Mouse (Mus musculus): ENCODE data around the gene Alox8. TPM values are rescaled to one million over a fixed set of nuclear protein-coding genes. Genes with fewer than 3 reads are reported as not detected.
A peak's percentile ranks its signal among the peaks of the same experiment; 100 is the strongest.

Gene Alox8
- polyA plus RNA-seq, 1 experiment, result not detected

- Histone ChIP-seq H3K27me3 (ENCODE audit: control insufficient read depth, insufficient read depth, low read length, poor library complexity, severe bottlenecking) (no peaks in the 10 kb centered on the region), H3K36me3 (ENCODE audit: control insufficient read depth, insufficient read depth, low read length, poor library complexity, severe bottlenecking) (no peaks in the 10 kb centered on the region), H3K9ac (ENCODE audit: low read depth, poor library complexity, severe bottlenecking) (no peak overlapping the region), H3K4me1 (ENCODE audit: control insufficient read depth, insufficient read depth, low read length) (no peaks in the 10 kb centered on the region), H3K9me3 (replicated peaks; ENCODE audit: control insufficient read depth, insufficient read depth, low read length, poor library complexity, severe bottlenecking) (no peaks in the 10 kb centered on the region), H3K4me3 (ENCODE audit: low read depth, low read length) (peak overlapping the region; percentile 7; the same call in 1 of the 2 replicates), H3K27ac (ENCODE audit: insufficient read depth, low read length) (no peak overlapping the region)
- TF ChIP-seq CTCF (IDR thresholded peaks at IDR 0.05; ENCODE audit: low read depth, low read length) (no peak), EP300 (IDR thresholded peaks at IDR 0.05; ENCODE audit: insufficient read depth, low read depth, low read length) (no peak), POLR2A (IDR thresholded peaks at IDR 0.05; ENCODE audit: insufficient read depth, low read length) (no peak)
Observed at GRCm38 (mm10) chr11:69197194-69197593, 449 bp downstream of the Alox8 start.

GRCm38 (mm10) chr11:69196766-69197165 lies 877 bp downstream of the Alox8 start:
- no peak overlapping the region for H3K27ac ChIP-seq (ENCODE audit: insufficient read depth, low read length)
- H3K4me3 ChIP-seq (ENCODE audit: low read depth, low read length), result peak overlapping the region; percentile 7; the same call in 1 of the 2 replicates
- no peaks in the 10 kb centered on the region for H3K9me3 ChIP-seq (replicated peaks; ENCODE audit: control insufficient read depth, insufficient read depth, low read length, poor library complexity, severe bottlenecking)
- H3K9ac ChIP-seq (ENCODE audit: low read depth, poor library complexity, severe bottlenecking), result no peak overlapping the region
- no peaks in the 10 kb centered on the region for H3K36me3 ChIP-seq (ENCODE audit: control insufficient read depth, insufficient read depth, low read length, poor library complexity, severe bottlenecking)
- TF ChIP-seq EP300 (IDR thresholded peaks at IDR 0.05; ENCODE audit: insufficient read depth, low read depth, low read length) (no peak), CTCF (IDR thresholded peaks at IDR 0.05; ENCODE audit: low read depth, low read length) (peak; percentile 52)
- no peaks in the 10 kb centered on the region for H3K27me3 ChIP-seq (ENCODE audit: control insufficient read depth, insufficient read depth, low read length, poor library complexity, severe bottlenecking)
- H3K4me1 ChIP-seq (ENCODE audit: control insufficient read depth, insufficient read depth, low read length), result no peaks in the 10 kb centered on the region

GRCm38 (mm10) chr11:69192840-69193239 lies 4.8 kb downstream of the Alox8 start:
- TF ChIP-seq CTCF (IDR thresholded peaks at IDR 0.05; ENCODE audit: low read depth, low read length), result peak; percentile 12
- no peak for TF ChIP-seq POLR2A (IDR thresholded peaks at IDR 0.05; ENCODE audit: insufficient read depth, low read length)
- no peak overlapping the region for H3K4me3 ChIP-seq (ENCODE audit: low read depth, low read length)
- no peaks in the 10 kb centered on the region for H3K36me3 ChIP-seq (ENCODE audit: control insufficient read depth, insufficient read depth, low read length, poor library complexity, severe bottlenecking)
- H3K4me1 ChIP-seq (ENCODE audit: control insufficient read depth, insufficient read depth, low read length), result no peaks in the 10 kb centered on the region
- no peaks in the 10 kb centered on the region for H3K9me3 ChIP-seq (replicated peaks; ENCODE audit: control insufficient read depth, insufficient read depth, low read length, poor library complexity, severe bottlenecking)
- H3K9ac ChIP-seq (ENCODE audit: low read depth, poor library complexity, severe bottlenecking), result no peak overlapping the region
- H3K27me3 ChIP-seq (ENCODE audit: control insufficient read depth, insufficient read depth, low read length, poor library complexity, severe bottlenecking), result no peaks in the 10 kb centered on the region
- H3K27ac ChIP-seq (ENCODE audit: insufficient read depth, low read length), result no peak overlapping the region

GRCm38 (mm10) chr11:69185936-69186335 lies 11.7 kb downstream of the Alox8 start:
- no peaks in the 10 kb centered on the region for H3K27me3 ChIP-seq (ENCODE audit: control insufficient read depth, insufficient read depth, low read length, poor library complexity, severe bottlenecking)
- H3K36me3 ChIP-seq (ENCODE audit: control insufficient read depth, insufficient read depth, low read length, poor library complexity, severe bottlenecking), result no peaks in the 10 kb centered on the region
- H3K27ac ChIP-seq (ENCODE audit: insufficient read depth, low read length), result no peak overlapping the region
- H3K9ac ChIP-seq (ENCODE audit: low read depth, poor library complexity, severe bottlenecking), result no peak overlapping the region
- no peak for TF ChIP-seq EP300 (IDR thresholded peaks at IDR 0.05; ENCODE audit: insufficient read depth, low read depth, low read length)
- no peak for TF ChIP-seq POLR2A (IDR thresholded peaks at IDR 0.05; ENCODE audit: insufficient read depth, low read length)
- TF ChIP-seq CTCF (IDR thresholded peaks at IDR 0.05; ENCODE audit: low read depth, low read length), result no peak
- no peak overlapping the region for H3K4me3 ChIP-seq (ENCODE audit: low read depth, low read length)
- H3K9me3 ChIP-seq (replicated peaks; ENCODE audit: control insufficient read depth, insufficient read depth, low read length, poor library complexity, severe bottlenecking), result no peaks in the 10 kb centered on the region
- H3K4me1 ChIP-seq (ENCODE audit: control insufficient read depth, insufficient read depth, low read length), result no peaks in the 10 kb centered on the region

- H3K27me3 ChIP-seq (ENCODE audit: control insufficient read depth, insufficient read depth, low read length, poor library complexity, severe bottlenecking), result no peaks in the 10 kb centered on the region
- no peaks in the 10 kb centered on the region for H3K9me3 ChIP-seq (replicated peaks; ENCODE audit: control insufficient read depth, insufficient read depth, low read length, poor library complexity, severe bottlenecking)
- no peaks in the 10 kb centered on the region for H3K36me3 ChIP-seq (ENCODE audit: control insufficient read depth, insufficient read depth, low read length, poor library complexity, severe bottlenecking)
- TF ChIP-seq CTCF (IDR thresholded peaks at IDR 0.05; ENCODE audit: low read depth, low read length) (no peak), EP300 (IDR thresholded peaks at IDR 0.05; ENCODE audit: insufficient read depth, low read depth, low read length) (no peak), POLR2A (IDR thresholded peaks at IDR 0.05; ENCODE audit: insufficient read depth, low read length) (no peak)
- no peak overlapping the region for H3K27ac ChIP-seq (ENCODE audit: insufficient read depth, low read length)
- no peak overlapping the region for H3K4me3 ChIP-seq (ENCODE audit: low read depth, low read length)
- no peaks in the 10 kb centered on the region for H3K4me1 ChIP-seq (ENCODE audit: control insufficient read depth, insufficient read depth, low read length)
- no peak overlapping the region for H3K9ac ChIP-seq (ENCODE audit: low read depth, poor library complexity, severe bottlenecking)
Observed at GRCm38 (mm10) chr11:69185031-69185430, 12.6 kb downstream of the Alox8 start.

GRCm38 (mm10) chr11:69180120-69180519 lies 17.5 kb downstream of the Alox8 start:
- no peak for TF ChIP-seq EP300 (IDR thresholded peaks at IDR 0.05; ENCODE audit: insufficient read depth, low read depth, low read length)
- peak; percentile 35 for TF ChIP-seq CTCF (IDR thresholded peaks at IDR 0.05; ENCODE audit: low read depth, low read length)
- TF ChIP-seq POLR2A (IDR thresholded peaks at IDR 0.05; ENCODE audit: insufficient read depth, low read length), result no peak
- H3K9me3 ChIP-seq (replicated peaks; ENCODE audit: control insufficient read depth, insufficient read depth, low read length, poor library complexity, severe bottlenecking), result no peaks in the 10 kb centered on the region

More at GRCm38 (mm10) chr11:69180120-69180519, 17.5 kb downstream of the Alox8 start:
- H3K27me3 ChIP-seq (ENCODE audit: control insufficient read depth, insufficient read depth, low read length, poor library complexity, severe bottlenecking), result no peaks in the 10 kb centered on the region
- H3K36me3 ChIP-seq (ENCODE audit: control insufficient read depth, insufficient read depth, low read length, poor library complexity, severe bottlenecking), result no peaks in the 10 kb centered on the region
- H3K4me1 ChIP-seq (ENCODE audit: control insufficient read depth, insufficient read depth, low read length), result no peaks in the 10 kb centered on the region
- no peak overlapping the region for H3K27ac ChIP-seq (ENCODE audit: insufficient read depth, low read length)
- H3K4me3 ChIP-seq (ENCODE audit: low read depth, low read length), result no peak overlapping the region
- no peak overlapping the region for H3K9ac ChIP-seq (ENCODE audit: low read depth, poor library complexity, severe bottlenecking)
